Mouse (Mus musculus): ENCODE data around the gene Tcp10c. TPM values are rescaled to one million over a fixed set of nuclear protein-coding genes. Genes with fewer than 3 reads are reported as not detected.
"Not testable (repeated sequence)": the region's sequence is repeated elsewhere in the genome, so short reads cannot be mapped to it uniquely, and the experiment has no call there.

Tcp10c gene
- total RNA-seq (2021), result not detected

GRCm38 (mm10) chr17:13354521-13354920 is at the start of gene Tcp10c:
Gene Tcp10c (plus strand): TSS chr17:13354572.
- intact Hi-C loops (cut with DNase I); DNase-seq (ENCODE audit: low spot score): not testable (repeated sequence)

- intact Hi-C loops (cut with DNase I); DNase-seq (ENCODE audit: low spot score): not testable (repeated sequence)
These were observed 46.5 kb upstream of the Tcp10c start for GRCm38 (mm10) chr17:13307852-13308251.

- intact Hi-C loops (cut with DNase I); DNase-seq (ENCODE audit: low spot score): not testable (repeated sequence)
These were observed 46.0 kb upstream of the Tcp10c start for GRCm38 (mm10) chr17:13308344-13308743.

- DNase-seq (ENCODE audit: low spot score); intact Hi-C loops (cut with DNase I): not testable (repeated sequence)
These were observed 45.6 kb upstream of the Tcp10c start for GRCm38 (mm10) chr17:13308746-13309145.

GRCm38 (mm10) chr17:13309182-13309631 is 45.2 kb upstream of the Tcp10c start:
- intact Hi-C loops (cut with DNase I); DNase-seq (ENCODE audit: low spot score): not testable (repeated sequence)

- DNase-seq (ENCODE audit: low spot score); intact Hi-C loops (cut with DNase I): not testable (repeated sequence)
These were observed 24.4 kb upstream of the Tcp10c start for GRCm38 (mm10) chr17:13329967-13330366.

- intact Hi-C loops (cut with DNase I); DNase-seq (ENCODE audit: low spot score): not testable (repeated sequence)
These were observed 23.2 kb upstream of the Tcp10c start for GRCm38 (mm10) chr17:13331179-13331578.

- intact Hi-C loops (cut with DNase I); DNase-seq (ENCODE audit: low spot score): not testable (repeated sequence)
These were observed 21.9 kb upstream of the Tcp10c start for GRCm38 (mm10) chr17:13332496-13332895.

GRCm38 (mm10) chr17:13336979-13337749 is 17.2 kb upstream of the Tcp10c start:
- DNase-seq (ENCODE audit: low spot score); intact Hi-C loops (cut with DNase I): not testable (repeated sequence)

GRCm38 (mm10) chr17:13337931-13338330 is 16.4 kb upstream of the Tcp10c start:
- intact Hi-C loops (cut with DNase I); DNase-seq (ENCODE audit: low spot score): not testable (repeated sequence)

GRCm38 (mm10) chr17:13340071-13340470 is 14.3 kb upstream of the Tcp10c start:
- intact Hi-C loops (cut with DNase I); DNase-seq (ENCODE audit: low spot score): not testable (repeated sequence)

GRCm38 (mm10) chr17:13345923-13346322 is 8.4 kb upstream of the Tcp10c start:
- DNase-seq (ENCODE audit: low spot score); intact Hi-C loops (cut with DNase I): not testable (repeated sequence)

GRCm38 (mm10) chr17:13349563-13349962 is 4.8 kb upstream of the Tcp10c start:
- intact Hi-C loops (cut with DNase I); DNase-seq (ENCODE audit: low spot score): not testable (repeated sequence)

GRCm38 (mm10) chr17:13353249-13353648 is 1.1 kb upstream of the Tcp10c start:
- intact Hi-C loops (cut with DNase I), result not testable (repeated sequence)

GRCm38 (mm10) chr17:13362489-13362888 is 8.1 kb downstream of the Tcp10c start:
- DNase-seq (ENCODE audit: low spot score); intact Hi-C loops (cut with DNase I): not testable (repeated sequence)

More at GRCm38 (mm10) chr17:13353249-13353648, 1.1 kb upstream of the Tcp10c start:
- DNase-seq (ENCODE audit: low spot score), result not testable (repeated sequence)

GRCm38 (mm10) chr17:13363773-13364172 is 9.4 kb downstream of the Tcp10c start:
- intact Hi-C loops (cut with DNase I); DNase-seq (ENCODE audit: low spot score): not testable (repeated sequence)

- DNase-seq (ENCODE audit: low spot score); intact Hi-C loops (cut with DNase I): not testable (repeated sequence)
These were observed 9.8 kb downstream of the Tcp10c start for GRCm38 (mm10) chr17:13364196-13364595.

- intact Hi-C loops (cut with DNase I); DNase-seq (ENCODE audit: low spot score): not testable (repeated sequence)
These were observed 12.8 kb downstream of the Tcp10c start for GRCm38 (mm10) chr17:13367181-13367580.

GRCm38 (mm10) chr17:13368658-13369057 is 14.3 kb downstream of the Tcp10c start:
- DNase-seq (ENCODE audit: low spot score); intact Hi-C loops (cut with DNase I): not testable (repeated sequence)

GRCm38 (mm10) chr17:13370746-13371145 is 16.4 kb downstream of the Tcp10c start:
- intact Hi-C loops (cut with DNase I); DNase-seq (ENCODE audit: low spot score): not testable (repeated sequence)

GRCm38 (mm10) chr17:13378341-13378740 is 24.0 kb downstream of the Tcp10c start:
- intact Hi-C loops (cut with DNase I), result not testable (repeated sequence)

More at GRCm38 (mm10) chr17:13378341-13378740, 24.0 kb downstream of the Tcp10c start:
- DNase-seq (ENCODE audit: low spot score), result not testable (repeated sequence)

All from heart, postnatal 25 days (tissue).